Mouse (Mus musculus) small intestine, adult 2 months (tissue): Measurements from ENCODE around the gene Bend6. TPM values are rescaled to one million over a fixed set of nuclear protein-coding genes. Genes with fewer than 3 reads are reported as not detected.

Experiments
- H3K27ac ChIP-seq: fragments of 200-500 bp; 2 replicates; pipeline ENCODE4 v1.5.1; 2012; ENCODE audit warnings: low read depth, low read length, control low read depth, inconsistent platforms; ENCODE audit not compliant: insufficient read depth
- H3K27me3 ChIP-seq: fragments of 200-500 bp; 2 replicates; pipeline ENCODE4 v1.6.1; 2012; ENCODE audit warnings: mild to moderate bottlenecking, moderate library complexity, low read length, inconsistent platforms; ENCODE audit not compliant: control insufficient read depth, insufficient read depth
- H3K36me3 ChIP-seq: fragments of 200-500 bp; 2 replicates; pipeline ENCODE4 v1.6.1; 2012; ENCODE audit warnings: mild to moderate bottlenecking, low read length, control low read depth, inconsistent platforms; ENCODE audit not compliant: control insufficient read depth, insufficient read depth
- H3K4me1 ChIP-seq: fragments of 200-500 bp; 2 replicates; pipeline ENCODE4 v1.6.1; 2012; ENCODE audit warnings: low read length, inconsistent platforms, mixed read lengths; ENCODE audit not compliant: control insufficient read depth, insufficient read depth, insufficient read length
- H3K4me3 ChIP-seq: fragments of 200-500 bp; 2 replicates; pipeline ENCODE4 v1.5.1; 2012; ENCODE audit warnings: low read depth, mild to moderate bottlenecking, control low read depth, inconsistent platforms, low read length, moderate library complexity
- CTCF ChIP-seq: fragments of 200-500 bp; IDR thresholded peaks from 2 replicates; pipeline ENCODE4 v1.5.1; 2012; ENCODE audit warnings: low read depth, mild to moderate bottlenecking, control low read depth, inconsistent platforms, low read length, moderate library complexity, mixed read lengths; ENCODE audit not compliant: insufficient replicate concordance, insufficient read length; ENCODE audit errors: extremely low read depth
- POLR2A ChIP-seq: fragments of 200-500 bp; IDR thresholded peaks from 2 replicates; pipeline ENCODE4 v1.6.1; 2012; ENCODE audit warnings: low read depth, mild to moderate bottlenecking, control low read depth, inconsistent platforms, low read length, moderate library complexity
- WGBS: fragments of 180-500 bp; shearing (Covaris S2); methylation state at CpG from one replicate; pipeline ENCODE4 v1.1.7; 2018; 5-methylcytosine and 5-hydroxymethylcytosine counted together
- polyA plus RNA-seq: library from polyadenylated mRNA; depleted of rRNA; stranded (reverse); fragments of >200 nt; gene quantifications from 2 replicates; pipeline ENCODE4 v1.2.3, GENCODE M21; 2012; rRNA removed

Gene Bend6
- polyA plus RNA-seq, 1 experiment, result 0.14 TPM

DNA sequence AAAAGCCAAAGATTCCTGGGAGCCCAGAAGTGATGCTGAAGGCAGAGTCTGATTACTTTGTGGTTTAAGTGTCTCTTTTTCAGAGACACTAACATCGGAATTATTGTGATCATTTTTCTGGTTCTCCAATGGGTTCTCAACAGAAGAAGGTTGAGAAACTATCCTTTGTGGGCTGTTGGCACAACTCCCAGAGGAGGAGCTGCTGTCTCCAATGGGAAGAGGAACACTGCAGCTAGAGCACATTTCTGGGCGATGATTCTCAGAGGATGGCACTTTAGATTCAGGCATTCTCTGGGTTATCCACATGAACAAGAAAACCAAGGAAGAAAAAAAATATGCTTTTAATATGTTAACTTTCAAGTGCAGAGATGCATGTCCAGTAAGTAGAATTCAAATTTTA, 104.3 kb downstream of the Bend6 start:
- TF ChIP-seq CTCF, result no peak
- TF ChIP-seq POLR2A, result no peak

More for the DNA sequence above, 104.3 kb downstream of the Bend6 start:
- Histone ChIP-seq H3K4me1 (no peaks in the 10 kb centered on the region), H3K27ac (no peak overlapping the region), H3K4me3 (no peak overlapping the region), H3K27me3 (no peaks in the 10 kb centered on the region), H3K36me3 (peaks cover 31% of the 10 kb centered on the region)
- WGBS, result 93% methylated on average over 2 of the region's 2 CpGs

Other genes starting within 250 kb of the Bend6 start
- 1.6 and 2.5 TPM in 2 replicates for gene Prim2, start 238.0 kb downstream of the Bend6 start, polyA plus RNA-seq
- 3.9 and 4.6 TPM in 2 replicates for gene Rab23, start 187.9 kb downstream of the Bend6 start, polyA plus RNA-seq
- gene Bag2, start 150.0 kb downstream of the Bend6 start, polyA plus RNA-seq, result 5.6 and 9.6 TPM in 2 replicates
- gene Zfp451, start 93.2 kb downstream of the Bend6 start, polyA plus RNA-seq, result 1.4 TPM in 2 replicates
- 14.0 and 31.9 TPM in 2 replicates for gene Dst, start 409 bp upstream of the Bend6 start, polyA plus RNA-seq